Mouse (Mus musculus) cerebellum, adult (tissue): Measurements from ENCODE around the gene Mtmr1.

Source experiments
- ATAC-seq: cut with Nextera tagmentation; 2 replicates; pipeline ENCODE4 v1.9.2; 2017; ENCODE audit warnings: mild to moderate bottlenecking, moderate library complexity, mixed read lengths; ENCODE audit not compliant: insufficient number of reproducible peaks, low FRiP score, low TSS enrichment

The Mtmr1 gene

GRCm38 (mm10) chrX:71435542-71435941 lies 71.0 kb downstream of the Mtmr1 start:
- no peak for ATAC-seq

GRCm38 (mm10) chrX:71439473-71439872 lies 74.9 kb downstream of the Mtmr1 start:
- ATAC-seq = no peak

GRCm38 (mm10) chrX:71442916-71443315 lies 78.4 kb downstream of the Mtmr1 start:
- no peak for ATAC-seq

- ATAC-seq = no peak
Measured at GRCm38 (mm10) chrX:71456078-71456737, 91.6 kb downstream of the Mtmr1 start.

- ATAC-seq = no peak
Measured at GRCm38 (mm10) chrX:71464138-71464826, 99.7 kb downstream of the Mtmr1 start.

GRCm38 (mm10) chrX:71465417-71465816 lies 100.9 kb downstream of the Mtmr1 start:
- no peak for ATAC-seq

GRCm38 (mm10) chrX:71467491-71467890 lies 102.9 kb downstream of the Mtmr1 start:
- no peak for ATAC-seq
